Mouse (Mus musculus): ENCODE data around the gene Tspan11. TPM values are rescaled to one million over a fixed set of nuclear protein-coding genes. Genes with fewer than 3 reads are reported as not detected.

Tspan11 gene
- polyA plus RNA-seq, 1 experiment from 2014 or later, result 5.2 TPM

DNA sequence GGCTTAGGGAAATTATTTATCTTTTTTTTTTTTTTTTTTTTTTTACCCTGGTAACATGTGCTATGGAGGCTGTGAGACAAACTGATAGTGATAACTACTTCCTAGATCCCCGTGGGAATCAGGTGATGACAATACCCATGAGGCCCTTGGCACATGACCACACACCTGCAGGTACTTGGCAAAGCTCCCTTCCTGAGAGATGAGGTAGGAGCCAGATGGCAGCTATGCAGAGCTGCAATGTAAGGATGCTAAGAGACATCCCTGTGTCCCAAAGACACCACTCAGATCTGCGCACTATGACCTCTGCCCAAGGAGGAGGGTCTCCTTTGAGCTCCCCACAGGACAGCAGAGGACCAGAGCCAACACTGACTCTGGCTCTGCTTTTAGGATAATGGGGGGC is 111.7 kb downstream of the Tspan11 start:
- Histone ChIP-seq H3K9me3 (no peaks in the 10 kb centered on the region), H3K4me2 (no peak overlapping the region), H3K27me3 (replicated peaks) (no peaks in the 10 kb centered on the region), H3K27ac (no peak overlapping the region), H3K4me3 (replicated peaks) (no peak overlapping the region), H3K36me3 (no peaks in the 10 kb centered on the region), H3K9ac (no peak overlapping the region), H3K4me1 (peaks cover 22% of the 10 kb centered on the region)
- WGBS, result 81% methylated on average over 2 of the region's 2 CpGs
- ATAC-seq (ENCODE audit: insufficient read depth, low FRiP score, low read depth), result no peak

DNA sequence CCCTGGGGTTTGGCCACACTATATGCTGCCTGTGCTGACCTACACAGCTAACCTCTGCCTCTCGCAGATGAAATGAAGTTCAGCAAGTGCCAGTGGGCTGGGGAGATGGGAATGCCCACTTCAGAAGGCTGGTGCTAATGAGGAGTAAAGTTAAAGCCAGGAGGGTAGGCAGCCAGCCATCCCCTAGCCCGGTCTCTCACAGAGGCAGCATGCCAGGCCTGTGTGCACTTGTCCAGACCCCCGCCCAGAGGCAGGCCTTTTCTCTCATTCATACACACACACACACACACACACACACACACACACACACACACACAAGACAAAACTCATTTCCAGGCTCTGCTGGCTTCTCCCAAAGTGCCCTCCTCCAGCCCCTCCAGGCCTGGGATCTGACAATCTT is 113.4 kb downstream of the Tspan11 start:
- no peak overlapping the region for H3K4me3 ChIP-seq (replicated peaks)
- H3K9me3 ChIP-seq, result no peaks in the 10 kb centered on the region
- no peak overlapping the region for H3K9ac ChIP-seq
- no peak overlapping the region for H3K27ac ChIP-seq
- no peaks in the 10 kb centered on the region for H3K36me3 ChIP-seq
- WGBS, result 90% methylated on average over 3 of the region's 3 CpGs
- H3K4me2 ChIP-seq, result no peak overlapping the region
- H3K4me1 ChIP-seq, result peaks cover 32% of the 10 kb centered on the region
- no peak for ATAC-seq (ENCODE audit: insufficient read depth, low FRiP score, low read depth)
- H3K27me3 ChIP-seq (replicated peaks), result no peaks in the 10 kb centered on the region

DNA sequence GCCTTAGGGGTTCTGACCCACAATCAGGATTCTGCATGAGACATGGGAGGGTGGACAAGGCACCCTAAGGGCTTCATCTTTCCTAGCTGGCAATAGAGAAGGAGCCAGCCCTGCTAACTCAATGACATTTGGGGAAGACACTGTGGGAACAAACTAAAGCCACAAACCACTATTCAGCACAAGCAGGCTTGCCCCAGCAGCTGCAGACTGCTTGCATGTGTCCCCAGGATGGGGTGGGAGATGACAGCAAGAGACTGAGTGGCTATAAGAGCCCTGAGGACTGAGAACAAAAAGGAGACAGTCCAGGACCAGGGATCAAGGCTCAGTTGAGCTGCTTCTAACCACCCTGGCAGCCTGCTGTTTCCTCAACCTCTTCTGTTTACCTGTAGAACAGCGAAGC is 114.2 kb downstream of the Tspan11 start:
- no peak overlapping the region for H3K4me2 ChIP-seq
- peaks cover 36% of the 10 kb centered on the region for H3K4me1 ChIP-seq
- no peaks in the 10 kb centered on the region for H3K27me3 ChIP-seq (replicated peaks)
- ATAC-seq (ENCODE audit: insufficient read depth, low FRiP score, low read depth), result no peak
- H3K9ac ChIP-seq, result no peak overlapping the region
- H3K9me3 ChIP-seq, result no peaks in the 10 kb centered on the region
- H3K36me3 ChIP-seq, result no peaks in the 10 kb centered on the region
- H3K27ac ChIP-seq, result peak overlapping the region; percentile 21; the same call in 1 of the 2 replicates
- H3K4me3 ChIP-seq (replicated peaks), result no peak overlapping the region
- WGBS, result 52% methylated on average over 1 of the region's 1 CpGs

DNA sequence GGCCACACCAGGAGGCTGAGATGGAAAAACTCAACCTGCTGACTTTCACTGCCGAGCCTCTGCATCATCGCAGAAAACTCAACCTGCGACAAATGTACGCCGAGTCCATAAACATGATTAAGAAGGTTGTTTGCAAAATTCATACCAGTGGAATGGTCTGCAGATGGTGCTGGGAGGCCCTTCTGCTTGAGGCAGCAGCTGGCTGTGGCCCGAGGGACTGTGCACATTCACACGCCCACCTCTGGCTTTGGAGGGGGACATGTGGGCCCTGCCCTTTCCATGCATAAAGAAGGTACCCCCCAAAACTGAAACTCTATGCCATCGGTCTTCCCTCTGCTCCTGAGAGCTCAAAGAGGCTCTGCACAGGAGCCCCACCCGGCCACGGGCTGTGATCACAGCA is 114.7 kb downstream of the Tspan11 start:
- no peaks in the 10 kb centered on the region for H3K9me3 ChIP-seq
- no peak overlapping the region for H3K4me3 ChIP-seq (replicated peaks)
- H3K36me3 ChIP-seq, result no peaks in the 10 kb centered on the region
- no peak for ATAC-seq (ENCODE audit: insufficient read depth, low FRiP score, low read depth)
- H3K27ac ChIP-seq, result peak overlapping the region; percentile 88
- H3K4me2 ChIP-seq, result no peak overlapping the region
- H3K4me1 ChIP-seq, result peaks cover 36% of the 10 kb centered on the region
- H3K9ac ChIP-seq, result no peak overlapping the region
- no peaks in the 10 kb centered on the region for H3K27me3 ChIP-seq (replicated peaks)
- WGBS, result 59% methylated on average over 10 of the region's 10 CpGs

DNA sequence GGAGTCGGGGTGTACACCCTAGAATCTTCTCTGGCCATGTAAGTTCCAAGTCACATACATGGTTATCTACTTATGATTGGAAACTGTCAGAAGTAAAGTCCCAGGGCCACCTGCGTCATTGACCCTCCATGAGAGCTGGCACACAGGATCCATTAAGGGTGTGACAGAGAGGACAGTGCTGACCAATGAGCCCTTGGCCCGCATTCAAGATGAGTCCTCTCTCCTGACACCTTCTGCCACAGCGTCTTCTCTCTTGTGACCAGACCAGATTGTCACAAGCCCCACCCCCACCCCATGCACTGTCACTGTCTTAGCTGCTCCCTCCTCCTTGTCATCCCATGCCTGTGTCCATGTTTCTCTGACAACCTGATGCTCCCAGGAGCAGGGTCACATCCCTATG is 115.3 kb downstream of the Tspan11 start:
- Histone ChIP-seq H3K9me3 (no peaks in the 10 kb centered on the region), H3K36me3 (no peaks in the 10 kb centered on the region), H3K27me3 (replicated peaks) (no peaks in the 10 kb centered on the region), H3K4me3 (replicated peaks) (no peak overlapping the region), H3K27ac (peak overlapping the region; percentile 88), H3K4me1 (peaks cover 39% of the 10 kb centered on the region), H3K9ac (no peak overlapping the region), H3K4me2 (no peak overlapping the region)
- no peak for ATAC-seq (ENCODE audit: insufficient read depth, low FRiP score, low read depth)
- 79% methylated on average over 4 of the region's 4 CpGs for WGBS

DNA sequence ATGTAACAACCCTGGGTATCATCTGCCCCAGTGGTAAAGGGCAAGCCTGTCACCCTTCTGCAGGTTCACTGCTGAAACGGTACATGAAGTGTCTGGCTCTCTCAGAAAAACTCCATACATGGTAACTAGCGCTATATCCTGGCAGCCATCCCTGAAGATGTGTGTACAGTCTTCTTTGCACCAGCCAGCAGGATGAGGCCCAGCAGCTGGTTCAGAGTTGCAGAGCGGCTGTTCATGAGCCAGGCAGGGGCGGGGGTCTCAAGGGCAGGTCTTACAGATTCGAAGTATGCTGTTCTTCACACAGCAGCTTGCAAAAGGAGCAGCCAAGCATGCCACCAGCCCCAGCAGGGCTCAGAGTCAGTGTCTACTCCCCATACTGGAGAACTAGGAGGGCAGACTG is 116.2 kb downstream of the Tspan11 start:
- H3K27ac ChIP-seq, result peak overlapping the region; percentile 88
- peak; percentile 16; the same call in 1 of the 2 replicates for ATAC-seq (ENCODE audit: insufficient read depth, low FRiP score, low read depth)

More for the DNA sequence above, 116.2 kb downstream of the Tspan11 start:
- 49% methylated on average over 5 of the region's 5 CpGs for WGBS
- Histone ChIP-seq H3K9ac (no peak overlapping the region; the same call in 1 of the 2 replicates), H3K4me1 (peaks cover 41% of the 10 kb centered on the region), H3K27me3 (replicated peaks) (no peaks in the 10 kb centered on the region), H3K9me3 (no peaks in the 10 kb centered on the region), H3K36me3 (no peaks in the 10 kb centered on the region), H3K4me3 (replicated peaks) (no peak overlapping the region), H3K4me2 (no peak overlapping the region)

Other genes with a start within 250 kb of the Tspan11 start
- gene Prmt8, start 118.1 kb upstream of the Tspan11 start, polyA plus RNA-seq (2015; fragmentation: Nextera tagmentation; extraction: Ambion mirVana), result 0.10 TPM in 1 of 2 replicates, not detected in the other

Measured in stomach, embryonic 15.5 days (tissue).